Mouse (Mus musculus): ENCODE results near the gene Otogl. TPM values are rescaled to one million over a fixed set of nuclear protein-coding genes. Genes with fewer than 3 reads are reported as not detected.

Otogl gene
- total RNA-seq (2023), result not detected

DNA sequence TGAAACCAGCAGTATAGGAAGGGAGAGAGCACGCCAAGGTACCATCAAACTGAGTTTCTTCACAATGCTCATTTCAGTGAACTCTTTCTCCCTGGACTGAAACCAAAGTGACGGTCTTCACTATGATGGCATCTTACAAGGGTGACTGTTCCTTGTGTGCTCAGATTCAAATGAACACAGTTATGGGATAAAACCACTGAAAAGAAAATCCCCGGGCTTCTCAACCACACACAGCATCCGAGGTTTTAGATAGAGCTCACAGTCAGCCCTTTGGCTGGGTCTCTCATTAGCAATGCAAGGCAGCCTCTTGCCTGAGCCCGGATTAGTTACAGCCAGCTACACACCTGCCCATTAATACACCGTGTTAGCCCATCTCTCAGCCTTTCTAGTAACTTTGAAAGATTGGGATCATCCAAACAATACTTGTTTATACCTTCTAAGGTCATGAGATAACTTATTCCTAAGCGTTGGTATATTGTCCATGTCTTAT lies at the start of gene Otogl:
Otogl (minus strand) TSS at position 51 of the 490 bp plus-strand sequence.

DNA sequence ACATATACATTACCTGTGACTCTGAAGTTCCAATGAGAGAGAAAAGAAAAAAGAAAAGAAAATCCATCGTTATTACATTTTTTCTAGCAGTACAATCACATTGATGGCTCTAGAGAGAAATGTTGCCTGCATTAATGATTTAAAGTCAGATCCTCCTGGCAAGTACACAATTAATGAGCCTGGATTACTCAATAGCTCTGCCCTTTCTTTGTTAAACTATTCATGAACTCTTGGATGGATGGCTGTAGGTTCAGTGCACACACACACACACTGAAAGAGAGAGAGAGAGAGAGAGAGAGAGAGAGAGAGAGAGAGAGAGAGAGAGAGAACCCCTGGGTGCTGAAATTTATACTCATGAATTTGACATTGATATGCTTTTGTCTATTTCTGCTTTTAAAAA lies 192.1 kb downstream of the Otogl start, which contains the start of gene Ptprq:
Ptprq (minus strand) TSS at position 246 of the 400 bp plus-strand sequence.

Other genes with a start within 250 kb of the Otogl start
- gene Ptprq, start 192.1 kb downstream of the Otogl start, total RNA-seq (2023), result not detected